Comparison of ENCODE assay signal across 10 mouse cellular contexts in the genomic region with DNA sequence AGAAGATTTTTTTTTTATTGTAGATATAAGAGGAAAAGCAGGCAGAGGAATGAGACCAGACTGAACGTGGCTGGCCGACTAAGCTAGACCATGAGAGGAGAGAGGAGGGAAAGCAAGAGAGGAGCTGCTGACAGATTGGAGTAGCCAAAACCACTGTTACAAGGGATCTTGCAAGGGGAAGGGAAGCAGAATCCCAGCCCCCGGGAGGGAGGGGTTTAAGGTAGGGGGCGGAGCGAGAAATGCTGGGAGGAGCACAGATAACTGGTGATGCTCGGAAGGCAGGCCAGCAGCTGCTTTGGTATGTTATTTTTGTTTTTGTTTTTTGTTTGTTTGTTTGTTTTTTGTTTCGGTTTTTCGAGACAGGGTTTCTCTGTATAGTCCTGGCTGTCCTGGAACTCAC. TPM values are rescaled to one million over a fixed set of nuclear protein-coding genes. Genes with fewer than 3 reads are reported as not detected.
DNase-seq lines count a peak whose midpoint lies in the region; ATAC-seq and TF ChIP-seq lines count a peak whose summit lies in the region.
"Had no signal": no experiment of that assay in that cellular context is flagged by ENCODE, and none has a peak within 500 bp of the region (broad histone marks: within the 10 kb centered on the region; RNA-seq: fewer than 3 reads in every experiment).

No protein-coding gene starts in this region.

- no peak overlapping the region for H3K4me3 ChIP-seq in CH12.LX (replicated peaks in 1 of 3; ENCODE audit: low read depth in 2 of 3, low read length in 2 of 3, poor library complexity in 1 of 3)
- H3K4me3 ChIP-seq: hindbrain, embryonic 12.5 days had no signal

- no peak overlapping the region for H3K9ac ChIP-seq in CH12.LX (ENCODE audit: insufficient read depth, low read depth)
- H3K9ac ChIP-seq: hindbrain, embryonic 12.5 days had no signal

- H3K27ac ChIP-seq in CH12.LX (ENCODE audit: insufficient read depth, low read depth) = no peak overlapping the region
- H3K27ac ChIP-seq: hindbrain, embryonic 12.5 days had no signal

- peak; percentile 57 for ATAC-seq in megakaryocyte progenitor cell, adult 5-6 weeks (replicated peaks; ENCODE audit: poor library complexity)
- ATAC-seq: activated CD4-positive, CD25-positive, alpha-beta regulatory T cell, adult 4 months had no signal

- H3K4me1 ChIP-seq in CH12.LX (ENCODE audit: control insufficient read depth in 1 of 2, insufficient read depth in 2 of 2) = peaks cover 12 to 39% of the 10 kb centered on the region in 2 experiments
- H3K4me1 ChIP-seq: hindbrain, embryonic 12.5 days had no signal

- dilution Hi-C loops in CH12.LX (cut with MboI; ENCODE audit: extremely low pct_ligation_motif_present, extremely low pct_unique_long_range_greater_than_20kb, low sequenced_read_pairs) = no loop called here

- no peaks in the 10 kb centered on the region for H3K9me3 ChIP-seq in CH12.LX (replicated peaks; ENCODE audit: low read length)
- H3K9me3 ChIP-seq: hindbrain, embryonic 12.5 days had no signal

- H3K79me2 ChIP-seq in CH12.LX (replicated peaks; ENCODE audit: control insufficient read depth, extremely low read depth, insufficient read depth, poor library complexity, severe bottlenecking) = no peaks in the 10 kb centered on the region

- TF ChIP-seq RAD21 in CH12.LX (IDR thresholded peaks at IDR 0.05; ENCODE audit: low read depth, low read length) = no peak

- DNase-seq in kidney, postnatal 25 days = peak; percentile 41 to 46
- no peak for DNase-seq in kidney, adult 18-20 months
- DNase-seq in CH12.LX (ENCODE audit: extremely low read depth) = no peak
- DNase-seq in WW6 (ENCODE audit: low read depth, low spot score) = peak; percentile 64
- no peak for DNase-seq in cerebellum, adult 9-11 months
- no peak for DNase-seq in frontal cortex, adult 2 months (ENCODE audit: extremely low spot score in 1 of 2, low spot score in 1 of 2)
- DNase-seq: cerebellum, adult 11 months had no signal

- no peak for TF ChIP-seq POLR2A in CH12.LX (IDR thresholded peaks at IDR 0.05; ENCODE audit: low read depth, low read length)

- in situ Hi-C loops in CH12.LX (cut with MboI; ENCODE audit: low pct_ligation_motif_present, low pct_unique_long_range_greater_than_20kb, low sequenced_read_pairs) = no loop called here

- H3K4me2 ChIP-seq in CH12.LX (ENCODE audit: insufficient read depth, low read depth, poor library complexity, severe bottlenecking) = no peak overlapping the region
- H3K4me2 ChIP-seq: hindbrain, embryonic 12.5 days had no signal

- H3K36me3 ChIP-seq in CH12.LX (replicated peaks in 1 of 2; ENCODE audit: control insufficient read depth in 1 of 2, insufficient read depth in 1 of 2, low read length in 1 of 2) = no peaks in the 10 kb centered on the region
- H3K36me3 ChIP-seq: hindbrain, embryonic 12.5 days had no signal

- TF ChIP-seq CTCF in CH12.LX (conservative IDR thresholded peaks at IDR 0.05 in 1 of 2, IDR thresholded peaks at IDR 0.05 in 1 of 2; ENCODE audit: low read depth in 2 of 2, low read length in 2 of 2) = no peak

- no peak for TF ChIP-seq EP300 in CH12.LX (IDR thresholded peaks at IDR 0.05; ENCODE audit: low read length)

- H3K27me3 ChIP-seq in CH12.LX (replicated peaks) = no peaks in the 10 kb centered on the region

TF ChIP-seq in CH12.LX, 34 proteins besides CTCF, POLR2A, EP300 and RAD21:
- 0 out of 2 replicates have a peak, but pooled peaks have one; percentile 12 for TF ChIP-seq MAZ (IDR thresholded peaks at IDR 0.05; ENCODE audit: low read depth, low read length)
- TF ChIP-seq MAFK (IDR thresholded peaks at IDR 0.05; ENCODE audit: insufficient replicate concordance, low read length) = no peak

RNA-seq across cellular contexts. Expression of gene Spns3, which starts 18.7 kb away (rescaled TPM):
- total RNA-seq in CH12.LX (2012; rRNA removed) (0.17 and 0.21 TPM in 2 replicates), CH12.LX (2014; rRNA removed) (0.85 and 1.0 TPM in 2 replicates)
- polyA plus RNA-seq in CH12.LX (2012; ENCODE audit: insufficient read length, low read depth) = 1.6 and 1.8 TPM in 2 replicates
- 19.4 and 20.5 TPM in 2 replicates for total RNA-seq in megakaryocyte progenitor cell, adult 5-6 weeks (2015)
- total RNA-seq in megakaryocyte progenitor cell, adult 5-6 weeks (2017) = 20.2 and 27.3 TPM in 2 replicates
- 0.54 and 0.71 TPM in 2 replicates for polyA plus RNA-seq in frontal cortex, adult 2 months (2012; rRNA removed)

RNA-seq across cellular contexts. Expression of gene Ube2g1, which starts 38.0 kb away (rescaled TPM):
- total RNA-seq in CH12.LX (2012; rRNA removed) = 34.3 and 34.5 TPM in 2 replicates
- total RNA-seq in CH12.LX (2014; rRNA removed) = 74.4 and 78.3 TPM in 2 replicates
- polyA plus RNA-seq in CH12.LX (2012; ENCODE audit: insufficient read length, low read depth) = 52.8 and 73.8 TPM in 2 replicates
- 57.1 and 66.3 TPM in 2 replicates for total RNA-seq in megakaryocyte progenitor cell, adult 5-6 weeks (2015)
- 32.4 and 37.9 TPM in 2 replicates for total RNA-seq in megakaryocyte progenitor cell, adult 5-6 weeks (2017)
- polyA plus RNA-seq in frontal cortex, adult 2 months (2012; rRNA removed) = 38.2 and 39.7 TPM in 2 replicates

Comparison
In these comparisons a context has a peak if more than half of its experiments do, and no peak if none do; other contexts are left out.
1. DNase-seq: peak in kidney, postnatal 25 days (2 of 2) and WW6 (single experiment); none in kidney, adult 18-20 months (single experiment), CH12.LX (single experiment), cerebellum, adult 9-11 months (single experiment) and frontal cortex, adult 2 months (0 of 2).
2. RNA of gene Spns3, which starts 18.7 kb away (total RNA-seq): 19.4 to 27.3 TPM in megakaryocyte progenitor cell, adult 5-6 weeks; 0.17 to 1.0 TPM in CH12.LX; every median in the first group is over 10 times any median in the second.